Mouse (Mus musculus) G1E (cell line): Measurements from ENCODE around the gene Dnajc5. TPM values are rescaled to one million over a fixed set of nuclear protein-coding genes. Genes with fewer than 3 reads are reported as not detected.

Source experiments
- ATAC-seq: 2 replicates; pipeline ENCODE4 v1.8.0; 2016; ENCODE audit warnings: mild to moderate bottlenecking; ENCODE audit not compliant: insufficient number of reproducible peaks, poor library complexity, low FRiP score, severe bottlenecking; ENCODE audit errors: extremely low read depth
- DNase-seq: peaks from one replicate; pipeline ENCODE4 v3.0.0; 2012; ENCODE audit warnings: low spot score
- H3K27me3 ChIP-seq: 2 replicates; pipeline ENCODE4 v1.6.1; 2012; ENCODE audit warnings: mild to moderate bottlenecking, low read length, inconsistent platforms; ENCODE audit not compliant: insufficient read depth
- H3K36me3 ChIP-seq: replicated peaks from 2 replicates; pipeline ENCODE3; 2012; ENCODE audit warnings: mild to moderate bottlenecking, inconsistent platforms
- H3K4me1 ChIP-seq: 2 replicates; pipeline ENCODE4 v1.6.1; 2012; ENCODE audit warnings: low read depth, low read length, inconsistent platforms, mixed read lengths; ENCODE audit not compliant: insufficient read depth
- H3K4me3 ChIP-seq: 2 replicates; pipeline ENCODE4 v1.5.1; 2012; ENCODE audit warnings: low read depth, mild to moderate bottlenecking, inconsistent platforms, low read length, moderate library complexity, mixed read lengths
- H3K9me3 ChIP-seq: replicated peaks from 2 replicates; pipeline ENCODE4 v1.6.1; 2012; ENCODE audit warnings: inconsistent platforms
- CTCF ChIP-seq: IDR thresholded peaks from 2 replicates; pipeline ENCODE4 v1.5.1; 2012; ENCODE audit warnings: low read depth, low read length, inconsistent platforms, mixed read lengths
- GATA1 ChIP-seq: IDR thresholded peaks from 2 replicates; pipeline ENCODE4 v1.6.1; 2012; ENCODE audit warnings: borderline replicate concordance, low read length, inconsistent platforms, mixed read lengths
- GATA2 ChIP-seq: IDR thresholded peaks from 2 replicates; pipeline ENCODE4 v1.6.1; 2012; ENCODE audit warnings: low read depth, low read length, inconsistent platforms, borderline replicate concordance
- POLR2AphosphoS5 ChIP-seq: IDR thresholded peaks from 2 replicates; pipeline ENCODE4 v1.6.1; 2012; ENCODE audit warnings: low read depth, low read length, inconsistent platforms; ENCODE audit not compliant: insufficient replicate concordance
- TAL1 ChIP-seq: conservative IDR thresholded peaks from 2 replicates; pipeline ENCODE4 v1.6.1; 2012; ENCODE audit warnings: low read depth, low read length, inconsistent platforms, mixed read lengths
- polyA plus RNA-seq: library from polyadenylated mRNA; stranded (reverse); fragments of >175 nt; gene quantifications from 2 replicates; pipeline ENCODE4 v1.2.3, GENCODE M21; 2012
- total RNA-seq, 2 experiments: library from RNA; stranded (forward) in 1 of 2; stranded (reverse) in 1 of 2; fragments of 200-1000 nt in 1 of 2; fragments of >200 nt in 1 of 2; fragmentation: Nextera tagmentation in 1 of 2; gene quantifications; 2 replicates each; pipeline ENCODE4 v1.2.3; 2014 to 2017

Gene Dnajc5
- total and polyA plus RNA-seq, 3 experiments: 34.3 to 52.7 (median 41.9) TPM

DNA sequence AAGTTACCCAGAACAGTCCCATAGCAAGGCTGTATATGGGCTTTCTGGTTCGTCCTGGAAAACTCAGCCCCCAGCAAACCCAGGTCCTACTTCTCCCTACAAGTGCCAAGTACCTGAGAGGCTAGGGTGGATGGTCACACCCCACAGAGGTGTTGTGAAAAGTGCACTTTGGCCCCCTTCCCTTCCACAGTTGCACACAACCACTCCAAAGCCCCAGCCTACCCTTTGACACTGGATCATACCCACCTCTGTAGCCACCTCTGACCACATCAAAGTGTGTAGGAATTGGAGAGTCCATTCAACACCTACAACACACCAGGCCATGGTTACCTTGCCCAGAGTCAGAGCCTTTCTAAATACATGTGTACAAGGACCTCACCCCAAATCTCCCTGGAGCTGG, 62.7 kb downstream of the Dnajc5 start:
- Histone ChIP-seq H3K36me3 (peaks cover 74% of the 10 kb centered on the region), H3K27me3 (no peaks in the 10 kb centered on the region), H3K9me3 (no peaks in the 10 kb centered on the region), H3K4me3 (no peak overlapping the region), H3K4me1 (peaks cover 62% of the 10 kb centered on the region)
- no peak for ATAC-seq
- TF ChIP-seq GATA1 (no peak), GATA2 (no peak)
- no peak for DNase-seq

- TF ChIP-seq GATA2 (no peak), TAL1 (no peak), GATA1 (no peak), CTCF (no peak), POLR2AphosphoS5 (no peak)
- DNase-seq (no peak), ATAC-seq (no peak)
- H3K9me3 ChIP-seq: no peaks in the 10 kb centered on the region
- peaks cover 80% of the 10 kb centered on the region for H3K36me3 ChIP-seq
- H3K4me1 ChIP-seq: peaks cover 62% of the 10 kb centered on the region
- no peaks in the 10 kb centered on the region for H3K27me3 ChIP-seq
- no peak overlapping the region for H3K4me3 ChIP-seq
Observed at GRCm38 (mm10) chr2:181583460-181584257, 63.4 kb downstream of the Dnajc5 start.

DNA sequence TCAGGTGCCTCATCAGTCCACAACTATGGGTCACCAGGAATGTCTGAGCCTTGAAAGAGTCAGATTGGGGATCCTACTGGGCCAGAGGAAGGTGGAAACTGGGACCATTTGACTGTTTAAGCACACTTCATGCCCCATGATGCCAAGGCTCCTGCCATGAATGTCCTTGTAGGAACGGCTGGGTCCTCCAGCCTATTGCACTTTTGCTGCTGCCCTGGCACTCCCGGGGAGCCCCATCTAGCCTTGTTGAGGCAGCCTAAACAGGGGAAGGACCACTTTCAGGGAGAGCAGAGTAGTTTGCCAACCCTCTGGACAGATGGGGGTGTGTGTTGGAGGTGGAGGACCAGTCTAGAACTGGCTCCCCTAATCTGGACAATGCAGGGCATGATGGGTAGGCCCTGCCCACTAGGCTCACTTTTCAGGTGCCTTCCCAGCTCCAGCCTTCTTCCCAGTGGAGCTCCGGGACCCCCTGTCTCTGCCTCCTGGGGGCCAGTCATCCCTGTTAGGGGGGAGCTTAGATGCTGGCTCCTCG, 64.2 kb downstream of the Dnajc5 start, which contains the start of gene Uckl1:
TSS of gene Uckl1 (minus strand) at position 482 of the 532 bp plus-strand sequence.
- no peak for ATAC-seq
- H3K4me3 ChIP-seq: no peak within 1 kb of the TSS
- no peaks in the 10 kb centered on the region for H3K27me3 ChIP-seq
- TF ChIP-seq TAL1: no peak
- no peak for TF ChIP-seq GATA2
- TF ChIP-seq POLR2AphosphoS5: no peak
- TF ChIP-seq CTCF: no peak
- TF ChIP-seq GATA1: no peak; the same call in 1 of the 2 replicates
- H3K9me3 ChIP-seq: no peaks in the 10 kb centered on the region
- no peak for DNase-seq
- peaks cover 56% of the 10 kb centered on the region for H3K4me1 ChIP-seq
- peaks cover 80% of the 10 kb centered on the region for H3K36me3 ChIP-seq

DNA sequence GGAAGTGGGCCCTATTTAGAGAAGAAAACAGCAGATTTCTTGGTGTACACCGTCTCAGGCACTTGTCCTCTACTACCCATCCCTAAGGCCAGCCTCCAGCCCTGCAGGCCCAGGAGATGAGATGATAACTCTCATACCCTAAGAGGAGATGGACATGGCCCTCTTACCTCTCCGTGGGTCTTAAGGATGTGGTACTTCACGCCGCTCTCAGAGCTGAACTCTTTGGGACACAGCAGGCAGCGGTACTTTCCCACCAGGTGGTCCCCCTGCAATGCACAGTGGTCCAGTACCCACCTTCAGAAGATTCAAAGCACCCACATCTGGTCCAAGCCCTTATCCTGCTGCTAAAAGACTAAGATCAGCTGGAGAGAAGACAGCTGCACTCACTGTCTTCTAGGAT, 65.2 kb downstream of the Dnajc5 start:
- H3K27me3 ChIP-seq: no peaks in the 10 kb centered on the region
- peaks cover 82% of the 10 kb centered on the region for H3K36me3 ChIP-seq
- no peak overlapping the region for H3K4me3 ChIP-seq
- H3K4me1 ChIP-seq: peaks cover 53% of the 10 kb centered on the region
- no peaks in the 10 kb centered on the region for H3K9me3 ChIP-seq
- TF ChIP-seq TAL1 (no peak), GATA2 (no peak), GATA1 (no peak), POLR2AphosphoS5 (no peak), CTCF (no peak)
- ATAC-seq (no peak), DNase-seq (no peak)

DNA sequence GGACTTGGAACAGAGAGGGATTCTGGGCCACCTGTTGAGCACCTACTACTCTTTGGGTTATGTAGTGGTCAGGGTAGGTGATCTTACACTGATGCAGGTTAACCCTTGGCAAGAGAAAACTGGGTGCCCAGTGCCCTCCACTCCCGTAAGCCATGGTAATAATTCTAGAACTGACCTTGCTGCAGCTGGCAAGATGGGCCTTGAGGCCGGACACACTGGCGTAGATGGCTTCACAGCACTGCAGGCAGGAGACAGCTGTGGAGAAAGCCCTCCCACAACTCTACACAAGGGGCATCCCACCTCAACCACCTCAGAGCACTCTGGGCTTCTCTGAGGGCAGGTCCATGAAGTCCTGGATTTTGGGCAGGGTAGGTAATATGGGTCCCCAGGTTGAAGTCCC, 65.8 kb downstream of the Dnajc5 start:
- Histone ChIP-seq H3K27me3 (no peaks in the 10 kb centered on the region), H3K36me3 (peaks cover 88% of the 10 kb centered on the region), H3K9me3 (no peaks in the 10 kb centered on the region), H3K4me1 (peaks cover 53% of the 10 kb centered on the region), H3K4me3 (no peak overlapping the region)
- no peak for DNase-seq
- TF ChIP-seq CTCF: no peak
- TF ChIP-seq GATA2: no peak
- TF ChIP-seq TAL1: no peak
- no peak for TF ChIP-seq GATA1
- TF ChIP-seq POLR2AphosphoS5: no peak
- ATAC-seq: no peak

GRCm38 (mm10) chr2:181587796-181588195, 67.5 kb downstream of the Dnajc5 start:
- no peak for DNase-seq
- Histone ChIP-seq H3K36me3 (peaks cover 87% of the 10 kb centered on the region), H3K27me3 (no peaks in the 10 kb centered on the region), H3K4me1 (peaks cover 52% of the 10 kb centered on the region), H3K9me3 (no peaks in the 10 kb centered on the region), H3K4me3 (no peak overlapping the region)
- no peak for TF ChIP-seq GATA1
- no peak for TF ChIP-seq CTCF
- TF ChIP-seq POLR2AphosphoS5: no peak
- TF ChIP-seq TAL1: no peak
- TF ChIP-seq GATA2: no peak
- no peak for ATAC-seq
